Mouse (Mus musculus) midbrain, embryonic 16.5 days (tissue): Measurements from ENCODE around the gene 2610507B11Rik. TPM values are rescaled to one million over a fixed set of nuclear protein-coding genes. Genes with fewer than 3 reads are reported as not detected.

Experiments used
- ATAC-seq: fragments of 200-750 bp; cut with Nextera tagmentation; 2 replicates; pipeline ENCODE4 v1.8.0; 2017; ENCODE audit warnings: moderate TSS enrichment
- H3K27ac ChIP-seq: fragments of 300-500 bp; sonication (generic); 2 replicates; pipeline ENCODE4 v1.5.1; 2014; ENCODE audit warnings: mild to moderate bottlenecking, low read length, mixed read lengths
- H3K27me3 ChIP-seq: fragments of 300-500 bp; sonication (generic); 2 replicates; pipeline ENCODE4 v1.6.1; 2014; ENCODE audit warnings: low read depth, low read length, mixed read lengths; ENCODE audit not compliant: control insufficient read depth, insufficient read depth
- H3K36me3 ChIP-seq: fragments of 300-500 bp; sonication (generic); 2 replicates; pipeline ENCODE4 v1.6.1; 2014; ENCODE audit warnings: mild to moderate bottlenecking, low read length, moderate library complexity, mixed read lengths; ENCODE audit not compliant: control insufficient read depth, insufficient read depth
- H3K4me1 ChIP-seq: fragments of 300-500 bp; sonication (generic); 2 replicates; pipeline ENCODE4 v1.6.1; 2014; ENCODE audit warnings: mild to moderate bottlenecking, low read length, mixed read lengths; ENCODE audit not compliant: control insufficient read depth, insufficient read depth
- H3K4me2 ChIP-seq: fragments of 300-500 bp; sonication (generic); 2 replicates; pipeline ENCODE4 v1.6.1; 2014; ENCODE audit warnings: mild to moderate bottlenecking, low read length, mixed read lengths
- H3K4me3 ChIP-seq: fragments of 300-500 bp; sonication (generic); 2 replicates; pipeline ENCODE4 v1.5.1; 2014; ENCODE audit warnings: low read depth, mild to moderate bottlenecking, low read length, moderate library complexity, mixed read lengths
- H3K9ac ChIP-seq: fragments of 300-500 bp; sonication (generic); 2 replicates; pipeline ENCODE4 v1.6.1; 2014; ENCODE audit warnings: low read depth, low read length, mixed read lengths
- H3K9me3 ChIP-seq: fragments of 300-500 bp; sonication (generic); replicated peaks from 2 replicates; pipeline ENCODE4 v1.6.1; 2014; ENCODE audit warnings: mild to moderate bottlenecking, low read length, mixed read lengths; ENCODE audit not compliant: control insufficient read depth, poor library complexity, severe bottlenecking
- WGBS: fragments of 180-500 bp; shearing (Covaris S2); extraction: QIAGEN DNeasy Blood & Tissue Kit; methylation state at CpG from one replicate; pipeline ENCODE4 v1.1.7; 2014; 5-methylcytosine and 5-hydroxymethylcytosine counted together
- polyA plus RNA-seq: library from polyadenylated mRNA; unstranded; fragments of >200 nt; fragmentation: Nextera tagmentation; extraction: Ambion mirVana; gene quantifications from 2 replicates; pipeline ENCODE4 v1.2.1, GENCODE M21; 2015

The 2610507B11Rik gene
- 50.1 and 58.7 TPM in 2 replicates for polyA plus RNA-seq

GRCm38 (mm10) chr11:78261380-78262352, at the start of gene 2610507B11Rik:
2610507B11Rik (plus strand) TSS chr11:78261752.
- peak within 1 kb of the TSS; percentile 89 for H3K27ac ChIP-seq
- peak; percentile 96 for ATAC-seq
- H3K36me3 ChIP-seq, result peaks cover 16% of the 10 kb centered on the region
- H3K4me1 ChIP-seq, result peaks cover 13% of the 10 kb centered on the region
- no peaks in the 10 kb centered on the region for H3K9me3 ChIP-seq
- peak within 1 kb of the TSS; percentile 87 for H3K9ac ChIP-seq
- WGBS, result 1% methylated on average over 97 of the region's 115 CpGs
- peak within 1 kb of the TSS; percentile 79 for H3K4me2 ChIP-seq
- H3K27me3 ChIP-seq, result no peaks in the 10 kb centered on the region
- H3K4me3 ChIP-seq, result peak within 1 kb of the TSS; percentile 92

- H3K27me3 ChIP-seq, result no peaks in the 10 kb centered on the region
- WGBS, result 94% methylated on average over 14 of the region's 14 CpGs
- H3K4me1 ChIP-seq, result no peaks in the 10 kb centered on the region
- H3K36me3 ChIP-seq, result peaks cover 63% of the 10 kb centered on the region
- H3K9ac ChIP-seq, result no peak overlapping the region
- no peak for ATAC-seq
- H3K4me2 ChIP-seq, result no peak overlapping the region
- H3K9me3 ChIP-seq, result no peaks in the 10 kb centered on the region
- no peak overlapping the region for H3K4me3 ChIP-seq
- H3K27ac ChIP-seq, result no peak overlapping the region
These were observed 48.3 kb upstream of the 2610507B11Rik start for GRCm38 (mm10) chr11:78213086-78213817.

GRCm38 (mm10) chr11:78215709-78216317, 45.7 kb upstream of the 2610507B11Rik start:
- no peaks in the 10 kb centered on the region for H3K4me1 ChIP-seq
- no peak overlapping the region for H3K4me2 ChIP-seq
- no peak overlapping the region for H3K4me3 ChIP-seq
- 88% methylated on average over 11 of the region's 11 CpGs for whole genome bisulfite sequencing
- H3K27me3 ChIP-seq, result no peaks in the 10 kb centered on the region
- H3K36me3 ChIP-seq, result peaks cover 69% of the 10 kb centered on the region
- peak overlapping the region; percentile 11; the same call in 1 of the 2 replicates for H3K27ac ChIP-seq
- H3K9me3 ChIP-seq, result no peaks in the 10 kb centered on the region
- ATAC-seq, result peak; percentile 45; the same call in 1 of the 2 replicates
- H3K9ac ChIP-seq, result no peak overlapping the region

- Histone ChIP-seq H3K9ac (no peak overlapping the region), H3K9me3 (no peaks in the 10 kb centered on the region), H3K36me3 (peaks cover 69% of the 10 kb centered on the region), H3K4me3 (no peak overlapping the region), H3K4me1 (no peaks in the 10 kb centered on the region), H3K4me2 (no peak overlapping the region), H3K27ac (no peak overlapping the region), H3K27me3 (no peaks in the 10 kb centered on the region)
- WGBS, result 95% methylated on average over 4 of the region's 4 CpGs
- no peak for ATAC-seq
These were observed 38.0 kb upstream of the 2610507B11Rik start for GRCm38 (mm10) chr11:78223586-78223985.

- no peak for ATAC-seq
- WGBS, result 95% methylated on average over 6 of the region's 6 CpGs
- Histone ChIP-seq H3K36me3 (peaks cover 51% of the 10 kb centered on the region), H3K4me1 (no peaks in the 10 kb centered on the region), H3K27ac (no peak overlapping the region), H3K9me3 (no peaks in the 10 kb centered on the region), H3K27me3 (no peaks in the 10 kb centered on the region), H3K4me2 (no peak overlapping the region), H3K4me3 (no peak overlapping the region), H3K9ac (no peak overlapping the region)
These were observed 30.0 kb upstream of the 2610507B11Rik start for GRCm38 (mm10) chr11:78231518-78231917.

- Histone ChIP-seq H3K27me3 (no peaks in the 10 kb centered on the region), H3K4me3 (no peak overlapping the region), H3K9me3 (no peaks in the 10 kb centered on the region), H3K9ac (no peak overlapping the region), H3K4me1 (peaks cover 21% of the 10 kb centered on the region), H3K36me3 (no peaks in the 10 kb centered on the region), H3K4me2 (no peak overlapping the region), H3K27ac (no peak overlapping the region)
- ATAC-seq, result no peak
- 89% methylated on average over 9 of the region's 9 CpGs for WGBS
These were observed 21.2 kb upstream of the 2610507B11Rik start for GRCm38 (mm10) chr11:78240193-78240857.

- Histone ChIP-seq H3K4me2 (peak overlapping the region; percentile 88), H3K27ac (peak overlapping the region; percentile 99), H3K9ac (peak overlapping the region; percentile 97), H3K4me1 (peaks cover 45% of the 10 kb centered on the region), H3K36me3 (no peaks in the 10 kb centered on the region), H3K4me3 (peak overlapping the region; percentile 95), H3K9me3 (no peaks in the 10 kb centered on the region), H3K27me3 (no peaks in the 10 kb centered on the region)
- ATAC-seq, result no peak; the same call in 1 of the 2 replicates
- 0% methylated on average over 19 of the region's 19 CpGs for WGBS
These were observed 16.3 kb upstream of the 2610507B11Rik start for GRCm38 (mm10) chr11:78245261-78245626.

GRCm38 (mm10) chr11:78245627-78246317, 15.8 kb upstream of the 2610507B11Rik start, which contains the start of the genes Sdf2 and Supt6:
Sdf2 (plus strand) TSS chr11:78245746.
Supt6 (minus strand) TSS chr11:78245987.
- Histone ChIP-seq H3K9me3 (no peaks in the 10 kb centered on the region), H3K9ac (peak within 1 kb of the TSS; percentile 97), H3K27ac (peak within 1 kb of the TSS; percentile 99), H3K4me2 (peak within 1 kb of the TSS; percentile 88), H3K27me3 (no peaks in the 10 kb centered on the region), H3K36me3 (0 out of 2 replicates have a peak, but pooled peaks cover under 1% of the 10 kb centered on the region), H3K4me1 (peaks cover 45% of the 10 kb centered on the region), H3K4me3 (peak within 1 kb of the TSS; percentile 95)
- WGBS, result under 1% methylated on average over 49 of the region's 50 CpGs
- ATAC-seq, result peak; percentile 97
